Comparison of ENCODE assay signal across 17 mouse cellular contexts in the genomic region with DNA sequence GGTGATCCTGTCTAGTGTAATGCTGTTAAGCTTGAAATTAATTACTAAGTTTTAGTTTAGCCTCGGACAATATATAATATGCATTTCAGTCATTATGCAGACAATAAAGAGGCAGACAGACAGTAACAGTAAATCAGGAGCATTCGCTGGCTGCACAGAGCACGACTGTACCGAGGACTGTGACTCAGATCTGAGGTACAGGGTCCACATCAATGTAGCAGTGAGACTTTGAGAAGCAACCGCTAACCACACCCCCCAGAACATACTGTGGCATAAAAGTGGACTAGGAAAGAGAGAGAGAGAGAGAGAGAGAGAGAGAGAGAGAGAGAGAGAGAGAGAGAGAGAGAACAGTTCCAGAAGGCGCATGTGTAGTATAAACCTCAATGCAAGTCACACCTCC. TPM values are rescaled to one million over a fixed set of nuclear protein-coding genes. Genes with fewer than 3 reads are reported as not detected.
"Had no signal": no experiment of that assay in that cellular context is flagged by ENCODE, and none has a peak within 500 bp of the region (broad histone marks: within the 10 kb centered on the region; RNA-seq: fewer than 3 reads in every experiment).

No protein-coding gene starts in this region.

- H3K36me3 ChIP-seq: midbrain, embryonic 10.5 days; midbrain, embryonic 12.5 days; neural tube, embryonic 12.5 days; stomach, embryonic 15.5 days had no signal

- DNase-seq: lung, adult 18-20 months; lung, embryonic 14.5 days; lung, postnatal 10 days; lung, postnatal 4 days; midbrain, embryonic 14.5 days; right cerebral cortex, postnatal 14 days; thymus, adult 2 months; thymus, postnatal 36 days had no signal

- H3K4me2 ChIP-seq: lung, embryonic 14.5 days; midbrain, embryonic 12.5 days; neural tube, embryonic 12.5 days; stomach, embryonic 15.5 days had no signal

- H3K4me1 ChIP-seq: midbrain, embryonic 10.5 days; midbrain, embryonic 12.5 days; neural tube, embryonic 12.5 days; stomach, embryonic 15.5 days had no signal

- H3K9ac ChIP-seq: lung, embryonic 14.5 days; midbrain, embryonic 12.5 days; neural tube, embryonic 12.5 days; stomach, embryonic 15.5 days had no signal

- ATAC-seq: midbrain, embryonic 16.5 days had no signal

- H3K27ac ChIP-seq: midbrain, embryonic 10.5 days; midbrain, embryonic 12.5 days; neural tube, embryonic 12.5 days; stomach, embryonic 15.5 days; stomach, postnatal 0 days had no signal

- H3K9me3 ChIP-seq: midbrain, embryonic 10.5 days; midbrain, embryonic 12.5 days; neural tube, embryonic 12.5 days; stomach, embryonic 15.5 days had no signal

- H3K4me3 ChIP-seq: midbrain, embryonic 10.5 days; midbrain, embryonic 12.5 days; neural tube, embryonic 12.5 days; stomach, embryonic 15.5 days had no signal

- H3K27me3 ChIP-seq: midbrain, embryonic 12.5 days; neural tube, embryonic 12.5 days; stomach, embryonic 15.5 days had no signal

RNA-seq across cellular contexts. Expression of gene Tspan12, which starts 58.5 kb away (rescaled TPM):
- total RNA-seq: megakaryocyte, adult 5-6 weeks; megakaryocyte-erythroid progenitor cell, adult 5-6 weeks; neutrophil, adult 5-6 weeks had no signal
